Mouse (Mus musculus) lung, postnatal 25 days (tissue): ENCODE measurements around the gene Mmachc.

Experiments used
- DNase-seq: peaks from one replicate; pipeline ENCODE4 v3.0.0; 2022; ENCODE audit warnings: low spot score

The Mmachc gene

GRCm38 (mm10) chr4:116708201-116708764 is at the start of gene Mmachc, which contains the start of gene Ccdc163:
Gene Mmachc (minus strand): TSS chr4:116708406.
Gene Ccdc163 (plus strand): TSS chr4:116708509.
- peak; percentile 98 for DNase-seq

- DNase-seq: no peak
Measured at GRCm38 (mm10) chr4:116749750-116750149, 41.5 kb upstream of the Mmachc start.

GRCm38 (mm10) chr4:116738972-116739751 is 31.0 kb upstream of the Mmachc start:
- no peak for DNase-seq

- DNase-seq: no peak
Measured at GRCm38 (mm10) chr4:116734996-116735395, 26.8 kb upstream of the Mmachc start.

GRCm38 (mm10) chr4:116732355-116732754 is 24.1 kb upstream of the Mmachc start:
- no peak for DNase-seq

- DNase-seq: no peak
Measured at GRCm38 (mm10) chr4:116731077-116731476, 22.9 kb upstream of the Mmachc start.

- no peak for DNase-seq
Measured at GRCm38 (mm10) chr4:116729532-116729931, 21.3 kb upstream of the Mmachc start.

GRCm38 (mm10) chr4:116727401-116727800 is 19.2 kb upstream of the Mmachc start:
- no peak for DNase-seq

GRCm38 (mm10) chr4:116725444-116725843 is 17.2 kb upstream of the Mmachc start:
- no peak for DNase-seq

- DNase-seq: no peak
Measured at GRCm38 (mm10) chr4:116722230-116722629, 14.0 kb upstream of the Mmachc start.

GRCm38 (mm10) chr4:116721098-116721628 is 13.0 kb upstream of the Mmachc start:
- no peak for DNase-seq

GRCm38 (mm10) chr4:116720343-116721097 is 12.3 kb upstream of the Mmachc start, which contains the start of gene Tesk2:
Gene Tesk2 (plus strand): TSS chr4:116720948.
- peak; percentile 98 for DNase-seq

- DNase-seq: peak; percentile 81
Measured at GRCm38 (mm10) chr4:116719396-116719795, 11.2 kb upstream of the Mmachc start.

- DNase-seq: no peak
Measured at GRCm38 (mm10) chr4:116712536-116712935, 4.3 kb upstream of the Mmachc start.

- no peak for DNase-seq
Measured at GRCm38 (mm10) chr4:116710154-116710553, 1.9 kb upstream of the Mmachc start.

GRCm38 (mm10) chr4:116708791-116709390 is 685 bp upstream of the Mmachc start:
- no peak for DNase-seq

- DNase-seq: no peak
Measured at GRCm38 (mm10) chr4:116707666-116708065, 540 bp downstream of the Mmachc start.

GRCm38 (mm10) chr4:116703804-116704203 is 4.4 kb downstream of the Mmachc start:
- DNase-seq: peak; percentile 72

- DNase-seq: no peak
Measured at GRCm38 (mm10) chr4:116700964-116701363, 7.2 kb downstream of the Mmachc start.

GRCm38 (mm10) chr4:116698693-116699342 is 9.4 kb downstream of the Mmachc start:
- no peak for DNase-seq

- no peak for DNase-seq
Measured at GRCm38 (mm10) chr4:116693785-116694184, 14.4 kb downstream of the Mmachc start.
